Mouse (Mus musculus) stomach, embryonic 16.5 days (tissue): Measurements from ENCODE around the gene Klhl29. TPM values are rescaled to one million over a fixed set of nuclear protein-coding genes. Genes with fewer than 3 reads are reported as not detected.

Experiments used
- ATAC-seq: fragments of 200-750 bp; cut with Nextera tagmentation; 2 replicates; pipeline ENCODE4 v1.8.0; 2017; ENCODE audit warnings: moderate number of reproducible peaks, moderate TSS enrichment; ENCODE audit not compliant: insufficient read depth, low FRiP score
- H3K27ac ChIP-seq: fragments of 300-500 bp; sonication (generic); 2 replicates; pipeline ENCODE4 v1.5.1; 2014; ENCODE audit warnings: low read length
- H3K27me3 ChIP-seq: fragments of 300-500 bp; sonication (generic); 2 replicates; pipeline ENCODE4 v1.6.1; 2014; ENCODE audit warnings: low read length, control low read depth, mixed read lengths; ENCODE audit not compliant: control insufficient read depth, insufficient read depth
- H3K36me3 ChIP-seq: fragments of 300-500 bp; sonication (generic); 2 replicates; pipeline ENCODE4 v1.6.1; 2014; ENCODE audit warnings: low read length; ENCODE audit not compliant: control insufficient read depth, insufficient read depth
- H3K4me1 ChIP-seq: fragments of 300-500 bp; sonication (generic); 2 replicates; pipeline ENCODE4 v1.6.1; 2014; ENCODE audit warnings: low read length, control low read depth, mixed read lengths; ENCODE audit not compliant: control insufficient read depth, insufficient read depth
- H3K4me2 ChIP-seq: fragments of 300-500 bp; sonication (generic); 2 replicates; pipeline ENCODE4 v1.6.1; 2014; ENCODE audit warnings: low read depth, low read length, mixed read lengths
- H3K4me3 ChIP-seq: fragments of 300-500 bp; sonication (generic); replicated peaks from 2 replicates; pipeline ENCODE4 v1.5.1; 2014; ENCODE audit warnings: mild to moderate bottlenecking, low read length
- H3K9ac ChIP-seq: fragments of 300-500 bp; sonication (generic); 2 replicates; pipeline ENCODE4 v1.6.1; 2014; ENCODE audit warnings: low read length
- H3K9me3 ChIP-seq: fragments of 300-500 bp; sonication (generic); replicated peaks from 2 replicates; pipeline ENCODE4 v1.6.1; 2016; ENCODE audit warnings: low read length, control low read depth; ENCODE audit not compliant: control insufficient read depth
- WGBS: fragments of 180-500 bp; shearing (Covaris S2); extraction: QIAGEN DNeasy Blood & Tissue Kit; methylation state at CpG from one replicate; pipeline ENCODE4 v1.1.7; 2014; 5-methylcytosine and 5-hydroxymethylcytosine counted together
- polyA plus RNA-seq: library from polyadenylated mRNA; unstranded; fragments of >200 nt; fragmentation: Nextera tagmentation; extraction: Ambion mirVana; gene quantifications from 2 replicates; pipeline ENCODE4 v1.2.1, GENCODE M21; 2015

Gene Klhl29
- polyA plus RNA-seq, 1 experiment from 2014 or later: 0.76 TPM

DNA sequence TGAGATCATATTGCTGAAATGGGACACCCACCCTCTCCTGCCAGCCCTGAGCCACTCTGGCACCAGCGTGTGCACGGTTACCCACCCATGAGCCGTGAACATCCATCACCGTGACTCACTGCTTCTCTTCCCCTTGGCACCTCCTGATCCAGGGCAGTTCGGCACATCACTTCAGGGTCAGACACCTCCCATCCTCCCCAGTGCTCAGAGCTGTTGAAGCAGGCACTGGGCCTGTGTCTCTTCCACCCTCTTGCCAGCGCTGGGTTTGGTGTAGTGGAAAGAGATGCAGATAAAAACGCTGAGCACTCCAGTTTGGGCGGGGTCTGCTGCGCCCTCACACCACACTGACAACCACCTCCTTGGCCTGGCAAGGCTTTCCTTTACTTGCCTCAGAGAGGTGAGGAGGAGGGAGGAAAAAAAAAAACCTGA is 129.3 kb downstream of the Klhl29 start:
- Histone ChIP-seq H3K27me3 (no peaks in the 10 kb centered on the region), H3K4me3 (no peak overlapping the region), H3K9me3 (no peaks in the 10 kb centered on the region), H3K36me3 (no peaks in the 10 kb centered on the region), H3K9ac (no peak overlapping the region), H3K4me2 (no peak overlapping the region), H3K27ac (no peak overlapping the region), H3K4me1 (peaks cover 18% of the 10 kb centered on the region; the same call in 1 of the 2 replicates)
- ATAC-seq: no peak
- WGBS: 71% methylated on average over 9 of the region's 9 CpGs

DNA sequence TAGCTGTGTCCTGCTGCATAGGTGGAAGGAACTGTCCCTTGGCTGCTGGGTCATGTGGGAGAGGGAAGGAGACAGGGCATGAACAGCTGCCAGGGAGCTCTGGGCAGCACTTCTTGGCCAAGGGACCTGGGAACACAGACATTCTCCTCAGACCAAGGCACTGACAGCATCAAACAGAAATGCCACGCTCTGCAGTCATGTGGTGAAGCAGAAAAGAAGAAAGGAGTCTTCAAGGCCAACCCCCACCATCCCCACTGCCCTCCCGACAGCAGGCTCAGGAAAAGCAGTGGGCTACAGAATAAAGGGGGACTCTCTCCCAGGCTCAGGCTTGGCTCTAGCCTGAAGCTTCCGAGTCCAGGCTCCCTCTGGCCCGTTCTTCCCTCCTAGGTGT is 130.3 kb downstream of the Klhl29 start:
- H3K9ac ChIP-seq: no peak overlapping the region
- peak; percentile 6; the same call in 1 of the 2 replicates for ATAC-seq
- no peaks in the 10 kb centered on the region for H3K27me3 ChIP-seq
- H3K4me2 ChIP-seq: no peak overlapping the region
- peaks cover 15% of the 10 kb centered on the region; the same call in 1 of the 2 replicates for H3K4me1 ChIP-seq
- 72% methylated on average over 4 of the region's 4 CpGs for WGBS
- no peaks in the 10 kb centered on the region for H3K36me3 ChIP-seq
- H3K9me3 ChIP-seq: no peaks in the 10 kb centered on the region
- no peak overlapping the region for H3K4me3 ChIP-seq
- H3K27ac ChIP-seq: no peak overlapping the region

DNA sequence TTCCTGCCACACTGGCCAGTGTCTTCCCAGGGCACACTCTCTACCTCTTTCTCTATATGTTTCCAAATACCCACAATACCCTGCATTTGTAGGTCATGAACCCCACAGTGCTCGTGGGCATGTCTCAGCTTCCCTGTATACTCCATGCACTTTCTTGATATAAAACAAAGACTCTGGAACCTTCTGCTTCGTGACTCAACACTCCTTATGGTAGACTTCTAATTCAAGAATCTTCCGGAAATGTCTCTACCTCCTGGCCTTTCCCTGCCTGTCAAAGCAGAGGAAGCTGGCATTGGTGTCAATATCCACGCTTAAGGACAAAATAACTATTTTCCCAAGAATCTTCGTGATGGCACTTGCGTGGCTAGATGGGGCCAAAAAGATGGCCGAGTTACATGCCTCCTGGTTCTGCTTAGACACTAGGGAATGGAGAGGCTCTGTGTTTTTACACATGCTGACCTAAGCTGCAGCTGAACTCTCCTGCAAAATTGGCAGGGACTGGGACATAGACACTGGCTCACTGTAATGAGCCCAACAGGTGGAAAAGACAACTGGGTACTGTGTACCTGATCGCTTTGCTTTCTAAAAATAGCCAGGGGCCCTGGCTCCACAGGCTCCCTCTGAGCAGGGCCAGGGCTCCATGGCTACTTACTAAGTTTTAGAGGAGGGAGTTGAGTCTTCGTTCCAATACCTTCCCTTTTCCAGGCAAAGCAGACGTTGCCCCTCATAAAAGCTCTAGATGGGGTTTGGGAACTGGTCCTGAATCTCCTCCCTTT is 130.9 kb downstream of the Klhl29 start:
- no peaks in the 10 kb centered on the region for H3K36me3 ChIP-seq
- peaks cover 15% of the 10 kb centered on the region; the same call in 1 of the 2 replicates for H3K4me1 ChIP-seq
- H3K27me3 ChIP-seq: no peaks in the 10 kb centered on the region
- H3K9me3 ChIP-seq: no peaks in the 10 kb centered on the region
- H3K27ac ChIP-seq: no peak overlapping the region
- no peak for ATAC-seq
- H3K4me2 ChIP-seq: no peak overlapping the region
- no peak overlapping the region for H3K4me3 ChIP-seq
- H3K9ac ChIP-seq: no peak overlapping the region
- WGBS: 85% methylated on average over 10 of the region's 10 CpGs

DNA sequence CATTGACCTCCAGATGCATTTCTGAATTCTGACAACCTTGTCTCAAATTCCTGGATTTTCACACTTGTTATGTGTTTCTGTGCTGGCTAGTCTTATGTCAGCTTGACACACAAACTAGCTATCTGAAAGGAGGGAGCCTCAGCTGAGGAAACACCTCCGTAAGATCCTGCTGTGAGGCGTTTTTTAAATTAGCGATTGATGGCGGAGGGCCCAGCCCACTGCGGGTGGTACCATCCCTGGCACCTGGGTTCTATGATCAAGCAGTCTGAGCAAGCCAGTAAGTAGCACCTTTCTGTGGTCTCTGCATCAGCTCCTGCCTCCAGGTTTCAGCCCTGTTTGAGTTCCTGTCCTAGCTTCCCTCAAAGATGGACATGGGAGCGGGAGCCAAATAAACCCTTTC is 131.6 kb downstream of the Klhl29 start:
- H3K4me3 ChIP-seq: no peak overlapping the region
- 79% methylated on average over 6 of the region's 6 CpGs for WGBS
- no peak for ATAC-seq

DNA sequence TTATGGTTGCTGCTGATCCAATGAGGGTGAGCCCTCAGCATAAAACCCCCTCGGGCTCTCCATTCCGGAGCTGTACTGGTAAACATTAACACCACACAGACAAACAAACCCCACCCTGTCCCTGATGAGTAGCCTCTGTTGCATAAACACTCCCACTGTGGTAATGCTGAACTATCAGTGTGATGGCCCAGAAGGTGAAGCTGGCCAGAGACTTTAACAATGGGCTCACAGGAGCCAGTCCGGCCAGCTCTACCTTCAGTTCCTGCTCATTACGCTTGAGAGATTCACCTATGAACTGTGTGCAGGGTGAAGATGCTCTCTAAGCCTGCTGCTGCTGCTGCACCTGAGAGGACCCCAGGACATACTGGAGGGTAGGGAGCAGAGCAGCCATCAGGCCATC is 132.0 kb downstream of the Klhl29 start:
- Histone ChIP-seq H3K9me3 (no peaks in the 10 kb centered on the region), H3K9ac (no peak overlapping the region; the same call in 1 of the 2 replicates), H3K4me1 (peaks cover 15% of the 10 kb centered on the region; the same call in 1 of the 2 replicates), H3K36me3 (no peaks in the 10 kb centered on the region), H3K4me3 (no peak overlapping the region), H3K27me3 (no peaks in the 10 kb centered on the region), H3K4me2 (no peak overlapping the region), H3K27ac (no peak overlapping the region)
- WGBS: 51% methylated on average over 4 of the region's 4 CpGs
- ATAC-seq: no peak

More for the DNA sequence above, 131.6 kb downstream of the Klhl29 start:
- Histone ChIP-seq H3K27me3 (no peaks in the 10 kb centered on the region), H3K9ac (no peak overlapping the region), H3K36me3 (no peaks in the 10 kb centered on the region), H3K27ac (no peak overlapping the region), H3K4me1 (peaks cover 15% of the 10 kb centered on the region; the same call in 1 of the 2 replicates), H3K4me2 (no peak overlapping the region), H3K9me3 (no peaks in the 10 kb centered on the region)

DNA sequence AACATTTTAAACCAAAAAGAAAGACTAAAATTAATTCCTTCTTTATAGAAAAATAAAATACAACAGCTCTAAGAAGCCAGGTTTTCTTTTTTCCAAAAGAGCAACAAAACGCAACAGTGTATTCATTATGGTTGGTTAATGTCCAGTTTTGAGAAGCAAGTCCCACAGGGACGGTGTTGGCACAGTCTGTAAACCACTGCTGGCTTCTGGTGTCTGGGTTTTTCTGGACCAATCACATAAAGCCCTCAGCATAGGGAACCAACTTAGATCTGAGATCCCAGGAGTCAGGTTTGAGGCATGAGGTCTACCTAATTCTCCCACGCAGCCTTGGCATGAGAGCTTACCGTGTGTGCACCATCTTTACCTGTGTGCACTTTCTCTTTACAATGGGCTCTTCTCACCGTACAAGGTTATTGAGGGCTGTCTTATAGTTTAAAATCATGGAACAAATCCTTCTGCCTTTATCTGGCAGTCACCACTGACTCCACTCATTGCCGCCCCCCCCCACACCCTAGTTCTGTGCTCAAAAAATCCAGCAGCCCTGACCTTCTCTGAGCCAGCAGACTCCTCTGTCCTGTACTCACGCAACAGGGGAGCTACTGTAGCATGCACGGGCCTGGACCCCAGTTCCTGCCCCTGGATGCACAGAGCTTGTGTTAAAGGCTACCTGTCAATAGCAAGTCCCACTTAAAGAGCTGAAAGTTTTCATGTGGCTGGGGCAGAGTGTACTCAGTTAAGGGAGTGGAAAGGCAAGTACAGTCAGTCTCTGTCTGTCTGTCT is 132.7 kb downstream of the Klhl29 start:
- WGBS: 79% methylated on average over 8 of the region's 8 CpGs
- Histone ChIP-seq H3K36me3 (no peaks in the 10 kb centered on the region), H3K4me2 (no peak overlapping the region), H3K4me1 (peaks cover 16% of the 10 kb centered on the region), H3K27me3 (no peaks in the 10 kb centered on the region), H3K27ac (no peak overlapping the region), H3K4me3 (no peak overlapping the region), H3K9ac (no peak overlapping the region), H3K9me3 (no peaks in the 10 kb centered on the region)
- ATAC-seq: no peak

DNA sequence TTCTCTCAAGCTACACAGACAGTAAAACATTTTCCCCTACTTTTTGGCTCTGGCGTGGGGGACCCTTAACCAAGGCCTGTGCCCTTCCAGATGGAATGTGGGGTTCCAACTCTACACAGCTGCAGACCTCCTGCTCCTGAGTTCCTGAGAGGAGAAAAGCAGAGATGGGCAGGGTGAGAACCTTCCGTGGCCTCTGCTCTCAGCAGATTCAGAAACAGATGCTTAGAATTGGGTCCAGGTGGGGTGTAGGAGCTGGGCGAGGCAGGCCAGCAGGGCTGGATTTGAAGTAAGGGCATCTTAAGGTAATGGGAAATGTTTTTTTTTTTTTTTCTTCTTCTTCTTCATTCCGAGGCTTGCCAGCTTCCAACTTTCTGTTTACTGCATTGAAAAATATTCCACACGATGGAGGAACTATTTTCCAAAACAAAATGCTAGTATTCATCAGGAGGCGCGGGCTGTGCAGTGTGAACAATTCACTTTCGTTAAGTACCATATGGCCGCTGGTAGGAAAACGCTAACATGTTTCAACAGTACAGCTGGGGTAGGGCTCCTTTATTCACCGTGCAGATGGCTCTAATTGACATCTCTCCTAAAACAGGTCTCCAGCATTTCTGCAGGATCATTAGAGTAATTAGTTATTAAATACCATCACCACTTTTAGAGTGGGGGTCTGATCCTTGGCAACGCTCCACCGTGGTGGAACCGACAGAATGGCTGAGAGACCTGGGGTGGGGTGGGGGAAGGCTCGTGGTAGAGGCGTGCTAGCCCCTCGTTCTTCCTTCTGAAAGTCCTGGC is 135.8 kb downstream of the Klhl29 start:
- no peak overlapping the region for H3K27ac ChIP-seq
- no peaks in the 10 kb centered on the region for H3K36me3 ChIP-seq
- H3K27me3 ChIP-seq: no peaks in the 10 kb centered on the region
- peaks cover 16% of the 10 kb centered on the region for H3K4me1 ChIP-seq
- WGBS: 74% methylated on average over 17 of the region's 17 CpGs
- ATAC-seq: no peak
- no peaks in the 10 kb centered on the region for H3K9me3 ChIP-seq
- H3K4me3 ChIP-seq: no peak overlapping the region
- H3K9ac ChIP-seq: no peak overlapping the region
- no peak overlapping the region for H3K4me2 ChIP-seq

DNA sequence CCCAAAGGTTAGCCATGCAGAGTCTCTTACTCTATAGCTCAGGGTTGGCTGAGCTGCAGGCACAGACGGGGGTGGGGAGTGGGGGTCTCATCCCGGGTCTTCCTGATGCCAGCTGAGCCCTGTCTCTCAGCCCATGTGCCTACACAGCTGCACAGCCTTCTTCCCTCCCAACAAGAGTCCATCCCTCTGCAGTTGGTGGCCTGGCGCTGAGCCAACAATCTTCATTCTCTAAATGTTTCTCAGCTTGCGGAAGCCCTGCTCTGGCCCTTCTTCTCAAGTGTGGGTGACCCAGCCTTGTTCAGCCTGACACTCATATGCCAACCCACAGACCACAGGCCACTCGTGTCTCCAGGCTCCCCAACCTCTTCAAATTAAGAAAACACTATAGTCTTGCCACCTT is 138.4 kb downstream of the Klhl29 start:
- H3K36me3 ChIP-seq: no peaks in the 10 kb centered on the region
- peaks cover 10% of the 10 kb centered on the region for H3K4me1 ChIP-seq
- no peaks in the 10 kb centered on the region for H3K27me3 ChIP-seq
- 43% methylated on average over 5 of the region's 5 CpGs for WGBS
- H3K4me3 ChIP-seq: no peak overlapping the region
- H3K4me2 ChIP-seq: no peak overlapping the region
- ATAC-seq: peak; percentile 70; the same call in 1 of the 2 replicates
- no peaks in the 10 kb centered on the region for H3K9me3 ChIP-seq
- H3K9ac ChIP-seq: no peak overlapping the region
- no peak overlapping the region for H3K27ac ChIP-seq
